Mouse (Mus musculus) bone marrow, adult 2 months (tissue): ENCODE results near the gene BC048671. TPM values are rescaled to one million over a fixed set of nuclear protein-coding genes. Genes with fewer than 3 reads are reported as not detected.

ENCODE experiments used
- H3K27ac ChIP-seq: fragments of 200-500 bp; 2 replicates; pipeline ENCODE4 v1.5.1; 2012; ENCODE audit warnings: low read depth, mild to moderate bottlenecking, control low read depth, inconsistent platforms, low read length; ENCODE audit not compliant: control insufficient read depth, poor library complexity, insufficient read depth
- H3K4me1 ChIP-seq: fragments of 200-500 bp; 2 replicates; pipeline ENCODE4 v1.6.1; 2011; ENCODE audit warnings: low read length; ENCODE audit not compliant: control insufficient read depth, insufficient read depth
- H3K4me3 ChIP-seq: fragments of 200-500 bp; replicated peaks from 2 replicates; pipeline ENCODE3; 2011; ENCODE audit warnings: mild to moderate bottlenecking, low read depth, low read length, control low read depth; ENCODE audit not compliant: control insufficient read depth
- CTCF ChIP-seq: fragments of 200-500 bp; IDR thresholded peaks from 2 replicates; pipeline ENCODE4 v1.5.1; 2011; ENCODE audit warnings: low read length, control low read depth; ENCODE audit not compliant: control insufficient read depth, insufficient read depth
- POLR2A ChIP-seq: fragments of 200-500 bp; IDR thresholded peaks from 2 replicates; pipeline ENCODE4 v1.6.1; 2011; ENCODE audit warnings: low read depth, mild to moderate bottlenecking, control low read depth, low read length, borderline replicate concordance; ENCODE audit not compliant: control insufficient read depth
- WGBS: fragments of 180-500 bp; shearing (Covaris S2); methylation state at CpG from one replicate; pipeline ENCODE4 v1.1.7; 2018; 5-methylcytosine and 5-hydroxymethylcytosine counted together
- polyA plus RNA-seq: library from polyadenylated mRNA; stranded (reverse); fragments of >200 nt; gene quantifications from 2 replicates; pipeline ENCODE4 v1.2.4, GENCODE M21; 2011; ENCODE audit warnings: low replicate concordance; ENCODE audit not compliant: missing spikeins, insufficient read depth, insufficient read length

Gene BC048671
- polyA plus RNA-seq, 1 experiment: not detected

GRCm38 (mm10) chr6:90319475-90320191, 18.6 kb downstream of the BC048671 start:
- 45% methylated on average over 7 of the region's 7 CpGs for WGBS
- Histone ChIP-seq H3K4me1 (peaks cover 2% of the 10 kb centered on the region; the same call in 1 of the 2 replicates), H3K27ac (peak overlapping the region; percentile 88), H3K4me3 (no peak overlapping the region)
- no peak for TF ChIP-seq CTCF
- no peak for TF ChIP-seq POLR2A

DNA sequence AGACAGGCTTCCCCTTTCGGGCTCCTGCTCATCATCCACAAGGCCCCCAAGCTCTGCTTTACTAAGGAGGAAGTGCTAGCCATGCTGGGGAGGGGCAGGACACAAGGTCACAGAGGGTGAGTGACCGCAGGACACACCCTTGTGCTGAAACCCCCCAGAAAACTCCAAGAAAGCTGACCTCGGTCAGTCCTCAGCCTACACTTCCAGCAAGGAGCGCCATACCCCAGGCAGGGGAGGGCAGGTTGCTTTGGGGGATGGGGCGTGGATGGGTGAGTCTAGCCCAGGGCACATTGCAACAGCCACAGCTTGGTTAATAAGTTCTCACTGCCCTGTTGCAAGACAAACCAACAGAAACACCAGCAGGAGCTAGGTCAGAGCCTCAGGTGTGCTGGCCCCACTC, 19.4 kb downstream of the BC048671 start:
- 39% methylated on average over 5 of the region's 5 CpGs for WGBS
- H3K27ac ChIP-seq: peak overlapping the region; percentile 88
- H3K4me1 ChIP-seq: peaks cover 2% of the 10 kb centered on the region; the same call in 1 of the 2 replicates
- H3K4me3 ChIP-seq: no peak overlapping the region
- no peak for TF ChIP-seq POLR2A
- TF ChIP-seq CTCF: no peak

DNA sequence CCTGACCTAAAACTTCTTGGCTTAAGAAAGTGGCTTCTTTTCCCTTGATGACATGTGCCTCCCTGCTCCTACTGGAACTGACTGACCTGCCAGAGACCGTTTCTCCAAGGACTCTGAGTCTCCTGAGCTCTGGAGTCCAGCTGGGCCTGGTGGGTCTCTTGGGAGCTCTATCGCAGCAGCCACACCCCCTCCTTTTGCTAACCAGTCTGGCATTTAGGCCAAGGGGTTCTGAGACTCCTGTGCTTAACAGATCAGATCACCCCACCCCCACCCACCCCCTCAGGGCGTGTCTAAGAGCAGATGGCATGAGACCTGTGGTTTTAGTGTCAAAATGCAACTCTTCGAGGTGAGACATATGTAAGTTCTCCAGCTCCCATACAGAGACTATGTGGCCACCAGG, 20.8 kb downstream of the BC048671 start:
- H3K27ac ChIP-seq: peak overlapping the region; percentile 88
- WGBS: 16% methylated on average over 4 of the region's 4 CpGs

DNA sequence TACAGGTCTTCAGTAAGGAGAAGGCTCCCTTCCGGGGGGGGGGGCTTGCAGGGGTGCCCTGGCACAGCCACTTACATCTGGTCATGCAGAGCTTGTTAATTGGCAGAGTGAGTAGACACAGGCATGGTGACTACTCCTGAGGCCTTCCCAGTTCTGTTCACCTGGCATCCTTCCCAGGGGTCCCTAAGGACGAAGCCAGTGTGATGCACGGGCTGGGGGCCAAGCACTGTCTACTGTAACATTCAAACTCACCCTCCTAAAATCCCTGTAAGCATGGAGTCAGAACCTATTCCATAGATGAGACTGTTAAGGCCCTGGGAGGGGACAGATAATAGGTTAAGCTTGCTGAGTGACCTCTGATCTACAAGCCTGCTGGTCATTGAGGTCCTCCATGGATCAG, 23.0 kb downstream of the BC048671 start:
- TF ChIP-seq POLR2A: no peak
- TF ChIP-seq CTCF: no peak
- Histone ChIP-seq H3K4me3 (peak overlapping the region; percentile 55), H3K4me1 (peaks cover 2% of the 10 kb centered on the region; the same call in 1 of the 2 replicates), H3K27ac (no peak overlapping the region)
- WGBS: 63% methylated on average over 3 of the region's 3 CpGs

More for the DNA sequence above, 20.8 kb downstream of the BC048671 start:
- Histone ChIP-seq H3K4me1 (peaks cover 2% of the 10 kb centered on the region; the same call in 1 of the 2 replicates), H3K4me3 (peak overlapping the region; percentile 49)
- TF ChIP-seq POLR2A (no peak), CTCF (no peak)

DNA sequence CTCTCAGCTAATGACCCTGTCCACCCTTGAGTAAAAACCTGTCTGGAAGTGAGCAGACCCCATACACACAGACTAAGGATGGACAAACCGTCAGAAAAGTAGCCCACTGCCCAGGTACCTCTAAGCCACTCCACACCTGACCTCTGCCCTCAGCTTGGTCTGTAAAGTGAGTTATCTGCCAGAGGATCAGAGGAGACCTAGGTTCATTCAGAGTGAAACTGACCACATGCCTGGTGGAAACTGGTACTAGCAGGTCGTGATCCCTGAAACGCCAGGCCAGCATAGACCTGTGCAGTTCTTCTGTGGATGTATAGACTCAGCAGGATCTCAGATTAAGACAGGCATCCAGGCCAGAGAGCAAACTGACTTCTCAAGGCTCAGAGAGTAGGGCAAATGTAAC, 23.4 kb downstream of the BC048671 start:
- WGBS: 55% methylated on average over 3 of the region's 3 CpGs
- H3K27ac ChIP-seq: no peak overlapping the region
- TF ChIP-seq CTCF (no peak), POLR2A (no peak)
- H3K4me3 ChIP-seq: peak overlapping the region; percentile 55
- peaks cover 2% of the 10 kb centered on the region; the same call in 1 of the 2 replicates for H3K4me1 ChIP-seq

GRCm38 (mm10) chr6:90324991-90325390, 24.0 kb downstream of the BC048671 start, which contains the start of gene Chst13:
Gene Chst13, minus strand, starts transcription at chr6:90325185.
- peak within 1 kb of the TSS; percentile 20; the same call in 1 of the 2 replicates for H3K27ac ChIP-seq
- 3% methylated on average over 22 of the region's 22 CpGs for WGBS

DNA sequence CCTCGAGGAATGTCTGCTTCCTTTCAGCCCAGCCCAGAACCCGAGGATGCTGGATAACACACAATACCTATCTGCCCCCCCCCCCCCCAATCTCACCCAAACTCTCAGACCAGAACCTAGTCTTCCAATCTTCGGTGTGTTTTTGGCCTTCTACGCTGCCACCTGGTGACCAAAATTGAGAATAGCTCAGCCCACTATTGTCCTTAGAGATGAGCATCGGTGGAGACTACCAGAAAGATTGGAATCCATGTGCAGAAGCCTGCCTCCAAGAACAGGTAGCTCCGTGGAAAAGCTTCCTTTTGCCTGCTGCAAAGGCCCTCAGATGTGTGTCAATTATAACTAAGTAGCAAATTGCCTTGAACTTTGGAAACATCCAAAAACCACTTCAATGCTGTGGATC, 26.7 kb downstream of the BC048671 start:
- TF ChIP-seq POLR2A (no peak), CTCF (peak; percentile 17; the same call in 1 of the 2 replicates)
- 14% methylated on average over 6 of the region's 6 CpGs for WGBS
- Histone ChIP-seq H3K4me3 (no peak overlapping the region), H3K4me1 (no peaks in the 10 kb centered on the region; the same call in 1 of the 2 replicates), H3K27ac (no peak overlapping the region)

More at GRCm38 (mm10) chr6:90324991-90325390, 24.0 kb downstream of the BC048671 start, which contains the start of gene Chst13:
- no peak for TF ChIP-seq CTCF
- TF ChIP-seq POLR2A: peak; percentile 49; the same call in 1 of the 2 replicates
- peak within 1 kb of the TSS; percentile 55 for H3K4me3 ChIP-seq
- H3K4me1 ChIP-seq: no peaks in the 10 kb centered on the region; the same call in 1 of the 2 replicates

DNA sequence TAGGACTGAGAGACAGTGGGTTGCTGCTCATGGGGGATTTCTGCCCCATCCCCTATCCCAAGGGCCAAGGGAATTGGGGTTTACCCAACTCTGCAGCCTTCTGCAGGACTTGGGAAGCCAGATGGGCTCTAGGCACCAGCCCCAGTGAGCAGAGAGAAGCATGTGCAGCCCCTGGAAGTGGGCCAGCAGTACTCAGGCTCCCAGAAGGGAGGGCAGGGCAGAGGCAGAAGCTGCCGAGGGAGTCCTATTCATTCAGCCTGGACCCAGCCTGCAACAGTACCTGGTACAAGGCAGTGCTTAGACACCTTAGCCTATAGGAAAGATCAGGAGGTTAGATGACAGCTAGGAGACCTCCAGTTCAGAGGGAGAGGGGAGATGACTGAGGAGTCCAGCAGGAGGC, 28.9 kb downstream of the BC048671 start:
- WGBS: 15% methylated on average over 1 of the region's 1 CpGs
- no peaks in the 10 kb centered on the region for H3K4me1 ChIP-seq
- H3K4me3 ChIP-seq: no peak overlapping the region
- TF ChIP-seq POLR2A (no peak), CTCF (no peak)
- no peak overlapping the region for H3K27ac ChIP-seq
